Mouse (Mus musculus) embryonic facial prominence, embryonic 11.5 days (tissue): ENCODE data around the gene Pcnx3. TPM values are rescaled to one million over a fixed set of nuclear protein-coding genes. Genes with fewer than 3 reads are reported as not detected.

Source experiments
- ATAC-seq: fragments of 200-750 bp; cut with Nextera tagmentation; replicated peaks from 2 replicates; pipeline ENCODE4 v1.8.0; 2017; ENCODE audit warnings: low read depth; ENCODE audit not compliant: insufficient number of reproducible peaks, low FRiP score, low TSS enrichment
- DNase-seq: peaks from one replicate; pipeline ENCODE4 v3.0.0-alpha.2; 2015; ENCODE audit warnings: low spot score
- H3K27ac ChIP-seq: fragments of 300-500 bp; sonication (generic); replicated peaks from 2 replicates; pipeline ENCODE4 v1.5.1; 2014; ENCODE audit warnings: mild to moderate bottlenecking, low read depth, low read length, control low read depth
- H3K27me3 ChIP-seq: fragments of 300-500 bp; sonication (generic); 2 replicates; pipeline ENCODE4 v1.6.1; 2014; ENCODE audit warnings: mild to moderate bottlenecking, low read length, moderate library complexity, mixed read lengths; ENCODE audit not compliant: control insufficient read depth, insufficient read depth
- H3K36me3 ChIP-seq: fragments of 300-500 bp; sonication (generic); replicated peaks from 2 replicates; pipeline ENCODE4 v1.6.1; 2014; ENCODE audit warnings: low read depth, mild to moderate bottlenecking, low read length, moderate library complexity, mixed read lengths; ENCODE audit not compliant: control insufficient read depth, insufficient read depth
- H3K4me1 ChIP-seq: fragments of 300-500 bp; sonication (generic); 2 replicates; pipeline ENCODE4 v1.6.1; 2014; ENCODE audit warnings: low read length, mixed read lengths; ENCODE audit not compliant: control insufficient read depth, insufficient read depth
- H3K4me2 ChIP-seq: fragments of 300-500 bp; sonication (generic); 2 replicates; pipeline ENCODE4 v1.6.1; 2014; ENCODE audit warnings: low read depth, mild to moderate bottlenecking, control low read depth, low read length, moderate library complexity
- H3K4me3 ChIP-seq: fragments of 300-500 bp; sonication (generic); 2 replicates; pipeline ENCODE4 v1.5.1; 2014; ENCODE audit warnings: low read depth, low read length, control low read depth
- H3K9ac ChIP-seq: fragments of 300-500 bp; sonication (generic); replicated peaks from 2 replicates; pipeline ENCODE4 v1.6.1; 2014; ENCODE audit warnings: mild to moderate bottlenecking, control low read depth, low read length
- H3K9me3 ChIP-seq: fragments of 300-500 bp; sonication (generic); replicated peaks from 2 replicates; pipeline ENCODE4 v1.6.1; 2016; ENCODE audit warnings: mild to moderate bottlenecking, low read length, inconsistent platforms, mixed read lengths; ENCODE audit not compliant: control insufficient read depth
- WGBS: fragments of 180-500 bp; shearing (Covaris S2); extraction: QIAGEN DNeasy Blood & Tissue Kit; methylation state at CpG from one replicate; pipeline ENCODE4 v1.1.7; 2014; 5-methylcytosine and 5-hydroxymethylcytosine counted together
- polyA plus RNA-seq: library from polyadenylated mRNA; unstranded; fragments of >200 nt; fragmentation: Nextera tagmentation; extraction: Ambion mirVana; gene quantifications from 2 replicates; pipeline ENCODE4 v1.2.1, GENCODE M21; 2014

The Pcnx3 gene
- polyA plus RNA-seq, 1 experiment from 2014 or later: 17.5 TPM

DNA sequence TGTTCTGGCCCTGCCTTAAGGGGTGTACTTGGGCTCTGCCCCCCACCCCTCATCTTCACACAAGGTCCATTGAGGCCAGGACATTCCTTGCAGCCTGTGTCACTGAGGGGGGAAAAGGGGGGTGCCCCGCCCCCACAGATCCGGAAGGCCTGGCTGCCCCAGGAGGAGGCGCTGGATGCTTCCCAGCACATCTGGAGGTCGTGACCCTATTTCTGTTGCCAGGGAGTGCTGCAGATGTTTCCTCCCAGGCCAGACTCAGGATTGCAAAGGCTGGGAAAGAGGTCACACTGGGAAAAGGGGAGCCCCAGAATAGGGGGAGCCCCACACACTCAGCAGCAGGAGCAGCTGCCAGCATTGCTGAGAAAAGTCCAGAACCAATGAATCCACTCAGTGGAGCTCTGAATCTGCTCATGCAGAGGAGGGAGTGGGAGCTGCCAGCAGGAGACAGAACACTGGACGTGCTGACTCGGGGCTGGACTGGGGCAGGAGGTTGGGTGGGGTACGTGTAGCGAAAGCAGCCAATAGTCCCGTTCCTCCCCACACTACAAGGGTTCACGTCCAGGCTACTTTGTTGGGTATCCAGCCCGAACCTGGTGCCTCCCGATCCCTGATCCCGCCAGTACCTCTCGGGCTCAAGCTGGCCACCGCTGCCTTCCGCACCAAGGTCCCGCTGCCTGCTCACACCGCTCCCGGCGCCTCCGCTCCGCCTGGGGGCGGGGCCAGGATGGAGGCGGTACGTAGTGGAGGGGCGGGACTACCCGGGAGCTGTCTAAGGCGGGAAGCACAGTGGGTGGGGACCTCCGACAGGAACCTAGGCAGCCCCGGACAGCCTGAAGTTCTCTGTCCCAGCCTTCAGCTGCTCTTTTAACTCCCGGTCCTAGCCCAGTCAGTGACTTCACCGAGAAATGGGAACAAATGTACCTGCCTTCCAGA lies 25.5 kb downstream of the Pcnx3 start, which contains the start of gene Sipa1:
Gene Sipa1, minus strand, starts transcription at position 727 of the 933 bp plus-strand sequence.
- peak within 1 kb of the TSS; percentile 67 for H3K9ac ChIP-seq
- H3K27me3 ChIP-seq: no peaks in the 10 kb centered on the region
- H3K9me3 ChIP-seq: no peaks in the 10 kb centered on the region
- peaks cover 5% of the 10 kb centered on the region for H3K4me1 ChIP-seq
- under 1% methylated on average over 32 of the region's 32 CpGs for WGBS
- H3K4me2 ChIP-seq: peak within 1 kb of the TSS; percentile 64
- ATAC-seq: peak; percentile 84
- DNase-seq: peak; percentile 92
- peak within 1 kb of the TSS; percentile 50 for H3K4me3 ChIP-seq
- peak within 1 kb of the TSS; percentile 70 for H3K27ac ChIP-seq
- H3K36me3 ChIP-seq: no peaks in the 10 kb centered on the region; the same call in 1 of the 2 replicates

DNA sequence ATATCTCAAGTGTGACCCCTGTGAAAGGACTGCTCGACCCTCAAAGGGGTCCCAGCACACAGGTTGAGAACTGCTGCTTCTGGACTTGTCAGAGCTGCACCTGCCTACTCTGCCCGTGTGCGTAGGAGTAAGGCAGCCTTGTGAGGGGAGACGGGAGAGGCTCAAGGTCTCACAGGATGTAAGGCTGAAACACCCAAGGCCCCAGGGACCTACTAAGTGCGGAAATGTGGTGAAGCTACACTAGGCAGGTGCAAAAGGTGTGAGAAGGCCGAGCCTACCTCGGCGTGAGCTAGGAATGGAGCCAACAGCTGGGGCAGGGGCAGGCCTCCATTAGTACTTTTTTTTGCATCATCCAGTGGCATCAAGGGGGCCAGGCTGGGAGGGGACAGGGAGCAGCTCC lies 26.4 kb downstream of the Pcnx3 start:
- Histone ChIP-seq H3K4me2 (peak overlapping the region; percentile 64), H3K27ac (peak overlapping the region; percentile 70; the same call in 1 of the 2 replicates), H3K9me3 (no peaks in the 10 kb centered on the region), H3K4me3 (peak overlapping the region; percentile 50), H3K36me3 (no peaks in the 10 kb centered on the region; the same call in 1 of the 2 replicates), H3K4me1 (peaks cover 5% of the 10 kb centered on the region), H3K27me3 (no peaks in the 10 kb centered on the region), H3K9ac (peak overlapping the region; percentile 67; the same call in 1 of the 2 replicates)
- DNase-seq (no peak), ATAC-seq (no peak)
- 81% methylated on average over 8 of the region's 8 CpGs for WGBS

GRCm38 (mm10) chr19:5660942-5661751 lies 27.6 kb downstream of the Pcnx3 start:
- Histone ChIP-seq H3K9me3 (no peaks in the 10 kb centered on the region), H3K36me3 (no peaks in the 10 kb centered on the region; the same call in 1 of the 2 replicates), H3K4me2 (peak overlapping the region; percentile 13), H3K4me1 (peaks cover 5% of the 10 kb centered on the region), H3K27ac (no peak overlapping the region), H3K4me3 (0 out of 2 replicates have a peak overlapping the region, but pooled peaks have one; percentile 8), H3K9ac (no peak overlapping the region), H3K27me3 (no peaks in the 10 kb centered on the region)
- 78% methylated on average over 16 of the region's 16 CpGs for WGBS
- DNase-seq (no peak), ATAC-seq (no peak)

GRCm38 (mm10) chr19:5654720-5655298 lies 33.9 kb downstream of the Pcnx3 start:
- DNase-seq: peak; percentile 42
- peak overlapping the region; percentile 70 for H3K4me2 ChIP-seq
- WGBS: 9% methylated on average over 43 of the region's 43 CpGs
- H3K9me3 ChIP-seq: no peaks in the 10 kb centered on the region
- no peaks in the 10 kb centered on the region for H3K36me3 ChIP-seq
- no peak; the same call in 1 of the 2 replicates for ATAC-seq
- peak overlapping the region; percentile 39 for H3K4me3 ChIP-seq
- no peak overlapping the region for H3K27ac ChIP-seq
- peaks cover 2% of the 10 kb centered on the region; the same call in 1 of the 2 replicates for H3K4me1 ChIP-seq
- peak overlapping the region; percentile 33 for H3K9ac ChIP-seq
- peaks cover 8% of the 10 kb centered on the region for H3K27me3 ChIP-seq

GRCm38 (mm10) chr19:5653969-5654719 lies 34.6 kb downstream of the Pcnx3 start:
- Histone ChIP-seq H3K4me1 (peaks cover 3% of the 10 kb centered on the region; the same call in 1 of the 2 replicates), H3K4me3 (peak overlapping the region; percentile 39), H3K27ac (no peak overlapping the region), H3K9me3 (no peaks in the 10 kb centered on the region), H3K36me3 (no peaks in the 10 kb centered on the region), H3K9ac (peak overlapping the region; percentile 33), H3K4me2 (peak overlapping the region; percentile 70), H3K27me3 (peaks cover 8% of the 10 kb centered on the region)
- DNase-seq (peak; percentile 77), ATAC-seq (peak; percentile 32; the same call in 1 of the 2 replicates)
- WGBS: 1% methylated on average over 61 of the region's 62 CpGs

GRCm38 (mm10) chr19:5652570-5652969 lies 36.1 kb downstream of the Pcnx3 start:
- no peak overlapping the region for H3K27ac ChIP-seq
- WGBS: 74% methylated on average over 6 of the region's 6 CpGs
- no peak for ATAC-seq

More at GRCm38 (mm10) chr19:5652570-5652969, 36.1 kb downstream of the Pcnx3 start:
- DNase-seq: no peak
- H3K9me3 ChIP-seq: no peaks in the 10 kb centered on the region
- no peak overlapping the region for H3K9ac ChIP-seq
- peaks cover 8% of the 10 kb centered on the region for H3K27me3 ChIP-seq
- peaks cover 5% of the 10 kb centered on the region; the same call in 1 of the 2 replicates for H3K4me1 ChIP-seq
- no peaks in the 10 kb centered on the region for H3K36me3 ChIP-seq
- no peak overlapping the region for H3K4me3 ChIP-seq
- H3K4me2 ChIP-seq: no peak overlapping the region
